Mouse (Mus musculus): Measurements from ENCODE around the gene Kdm4d. TPM values are rescaled to one million over a fixed set of nuclear protein-coding genes. Genes with fewer than 3 reads are reported as not detected.

Kdm4d gene
- polyA plus RNA-seq, 2 experiments: 0.02 to 0.05 TPM

DNA sequence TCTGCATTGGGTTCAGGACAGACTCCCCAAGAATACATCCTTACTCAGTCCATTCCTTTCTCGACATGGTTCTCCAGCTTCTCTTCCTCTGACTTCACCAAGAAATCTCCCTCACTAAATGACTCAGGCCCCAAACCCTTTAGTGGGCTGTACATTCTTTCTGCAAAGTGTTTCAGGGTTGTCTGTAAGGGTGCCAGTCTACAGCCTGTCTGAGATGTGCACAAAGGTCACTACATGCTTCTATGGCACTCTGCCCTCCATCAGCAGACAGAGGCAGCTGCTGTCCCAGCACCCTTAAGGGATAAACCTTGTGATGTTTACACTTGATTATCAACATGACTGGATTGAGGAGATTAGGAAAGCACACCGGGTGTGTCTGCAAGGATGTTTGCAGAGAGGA is 21.4 kb upstream of the Kdm4d start:
- Histone ChIP-seq H3K9me3 (ENCODE audit: control insufficient read depth, low read length) (no peaks in the 10 kb centered on the region), H3K4me2 (ENCODE audit: low read depth) (no peak overlapping the region), H3K9ac (replicated peaks) (no peak overlapping the region), H3K4me1 (replicated peaks; ENCODE audit: control insufficient read depth in 2 of 2, insufficient read depth in 2 of 2, low read length in 1 of 2) (no peaks in the 10 kb centered on the region; a peak in 1 of 4 replicates), H3K27me3 (ENCODE audit: control insufficient read depth, insufficient read depth, low read length) (no peaks in the 10 kb centered on the region), H3K36me3 (replicated peaks; ENCODE audit: control insufficient read depth, insufficient read depth, low read depth) (no peaks in the 10 kb centered on the region), H3K4me3 (ENCODE audit: insufficient read depth in 1 of 2, low read depth in 2 of 2, low read length in 2 of 2) (no peak overlapping the region), H3K27ac (no peak overlapping the region)
- TF ChIP-seq CTCF (IDR thresholded peaks at IDR 0.05; ENCODE audit: low read depth) (no peak), EP300 (IDR thresholded peaks at IDR 0.05; ENCODE audit: low read depth) (no peak)
- WGBS (ENCODE audit: insufficient replicate concordance): 21% methylated on average over 2 of the region's 2 CpGs
- DNase-seq (ENCODE audit: low read depth in 3 of 3, low spot score in 3 of 3) (no peak), ATAC-seq (ENCODE audit: insufficient read depth) (no peak)

DNA sequence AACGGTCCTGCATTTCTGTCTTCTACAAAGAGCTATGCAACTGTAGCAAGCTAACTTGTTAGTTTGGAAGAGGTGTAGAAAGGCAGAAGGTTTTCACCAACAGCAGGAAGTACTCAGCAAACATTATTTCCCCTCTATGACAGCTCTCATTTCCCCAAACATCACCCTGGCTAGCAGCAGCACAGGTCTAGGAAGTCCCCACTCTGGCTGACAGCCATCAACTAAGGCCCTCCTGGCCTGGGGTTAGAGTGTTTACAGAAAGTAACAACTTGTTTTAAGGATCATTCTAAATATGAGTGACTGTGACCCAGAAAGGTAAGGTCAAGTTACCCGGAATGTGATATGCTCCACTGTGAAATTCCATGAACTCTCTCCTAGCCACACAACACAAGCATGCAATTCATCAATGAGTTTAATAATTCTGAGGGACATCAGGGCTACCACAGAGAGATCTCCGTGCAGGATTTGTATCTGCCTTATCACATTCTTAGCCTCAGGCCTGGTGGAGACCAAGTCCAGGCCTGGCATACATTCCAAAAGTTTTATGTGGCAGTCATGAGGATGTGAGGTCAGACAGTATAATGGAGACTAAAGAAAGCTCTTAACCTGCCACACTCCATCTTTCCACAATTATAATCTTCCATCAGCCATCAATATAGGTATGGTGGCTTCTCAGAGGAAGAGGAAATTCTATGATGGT is 20.8 kb upstream of the Kdm4d start:
- ATAC-seq (ENCODE audit: insufficient read depth) (no peak), DNase-seq (ENCODE audit: low read depth in 3 of 3, low spot score in 3 of 3) (no peak)
- Histone ChIP-seq H3K4me1 (replicated peaks; ENCODE audit: control insufficient read depth in 2 of 2, insufficient read depth in 2 of 2, low read length in 1 of 2) (no peaks in the 10 kb centered on the region; a peak in 1 of 4 replicates), H3K27ac (no peak overlapping the region), H3K9ac (replicated peaks) (no peak overlapping the region), H3K36me3 (replicated peaks; ENCODE audit: control insufficient read depth, insufficient read depth, low read depth) (no peaks in the 10 kb centered on the region), H3K4me3 (ENCODE audit: insufficient read depth in 1 of 2, low read depth in 2 of 2, low read length in 2 of 2) (no peak overlapping the region), H3K9me3 (ENCODE audit: control insufficient read depth, low read length) (no peaks in the 10 kb centered on the region), H3K27me3 (ENCODE audit: control insufficient read depth, insufficient read depth, low read length) (no peaks in the 10 kb centered on the region), H3K4me2 (ENCODE audit: low read depth) (no peak overlapping the region)
- TF ChIP-seq EP300 (IDR thresholded peaks at IDR 0.05; ENCODE audit: low read depth) (no peak), CTCF (IDR thresholded peaks at IDR 0.05; ENCODE audit: low read depth) (no peak)
- WGBS (ENCODE audit: insufficient replicate concordance): 51% methylated on average over 3 of the region's 3 CpGs

DNA sequence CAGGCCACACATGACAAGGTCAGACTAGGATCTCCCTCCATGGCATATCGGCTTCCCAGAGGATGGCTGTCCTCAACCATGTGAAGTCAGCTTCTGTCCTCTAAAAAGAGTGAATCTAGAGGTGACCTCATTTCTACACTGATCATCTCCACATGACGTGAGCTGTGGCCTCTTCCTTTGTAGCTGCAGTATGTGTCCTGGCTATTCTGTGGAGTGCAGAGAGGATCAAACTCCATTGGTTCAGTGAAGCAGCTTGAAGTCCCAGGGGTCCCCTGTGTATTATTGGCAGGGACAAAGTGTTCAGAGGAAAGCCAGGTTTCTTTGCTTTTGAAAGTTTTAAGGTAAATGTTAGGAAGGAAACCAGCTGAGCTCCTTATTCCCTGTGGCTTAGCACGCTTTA is 17.8 kb upstream of the Kdm4d start:
- Histone ChIP-seq H3K4me3 (ENCODE audit: insufficient read depth in 1 of 2, low read depth in 2 of 2, low read length in 2 of 2) (no peak overlapping the region), H3K27ac (no peak overlapping the region), H3K4me1 (replicated peaks; ENCODE audit: control insufficient read depth in 2 of 2, insufficient read depth in 2 of 2, low read length in 1 of 2) (no peaks in the 10 kb centered on the region; a peak in 1 of 4 replicates), H3K9ac (replicated peaks) (no peak overlapping the region), H3K4me2 (ENCODE audit: low read depth) (no peak overlapping the region), H3K27me3 (ENCODE audit: control insufficient read depth, insufficient read depth, low read length) (no peaks in the 10 kb centered on the region), H3K36me3 (replicated peaks; ENCODE audit: control insufficient read depth, insufficient read depth, low read depth) (no peaks in the 10 kb centered on the region), H3K9me3 (ENCODE audit: control insufficient read depth, low read length) (no peaks in the 10 kb centered on the region)
- TF ChIP-seq EP300 (IDR thresholded peaks at IDR 0.05; ENCODE audit: low read depth) (no peak), CTCF (IDR thresholded peaks at IDR 0.05; ENCODE audit: low read depth) (no peak)
- no peak for ATAC-seq (ENCODE audit: insufficient read depth)
- 53% methylated on average over 3 of the region's 3 CpGs for WGBS (ENCODE audit: insufficient replicate concordance)
- DNase-seq (ENCODE audit: low read depth in 3 of 3, low spot score in 3 of 3): no peak

DNA sequence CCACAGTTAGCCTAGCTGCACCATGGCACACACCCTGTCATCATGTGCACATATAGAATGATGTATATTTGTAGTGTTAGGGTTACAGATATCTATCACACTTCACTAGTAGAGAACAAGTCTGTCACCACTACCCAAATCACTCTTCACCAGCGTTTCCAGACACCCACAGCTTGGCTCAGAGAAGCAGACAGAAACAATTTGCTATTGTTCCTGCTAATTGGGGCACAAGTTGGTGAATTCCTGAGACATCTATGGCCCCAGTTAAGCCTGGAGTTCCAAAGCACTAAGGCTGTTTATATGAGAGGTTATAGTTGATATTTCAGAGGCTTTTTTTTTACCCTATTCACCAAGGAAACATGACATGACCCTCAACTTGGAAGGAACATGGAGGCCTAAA is 17.0 kb upstream of the Kdm4d start:
- Histone ChIP-seq H3K4me1 (replicated peaks; ENCODE audit: control insufficient read depth in 2 of 2, insufficient read depth in 2 of 2, low read length in 1 of 2) (no peaks in the 10 kb centered on the region; a peak in 1 of 4 replicates), H3K27me3 (ENCODE audit: control insufficient read depth, insufficient read depth, low read length) (no peaks in the 10 kb centered on the region), H3K9ac (replicated peaks) (no peak overlapping the region), H3K36me3 (replicated peaks; ENCODE audit: control insufficient read depth, insufficient read depth, low read depth) (no peaks in the 10 kb centered on the region), H3K27ac (no peak overlapping the region), H3K4me2 (ENCODE audit: low read depth) (no peak overlapping the region), H3K9me3 (ENCODE audit: control insufficient read depth, low read length) (no peaks in the 10 kb centered on the region), H3K4me3 (ENCODE audit: insufficient read depth in 1 of 2, low read depth in 2 of 2, low read length in 2 of 2) (no peak overlapping the region)
- no peak for DNase-seq (ENCODE audit: low read depth in 3 of 3, low spot score in 3 of 3)
- 46% methylated on average over 1 of the region's 1 CpGs for WGBS (ENCODE audit: insufficient replicate concordance)
- ATAC-seq (ENCODE audit: insufficient read depth): no peak
- TF ChIP-seq EP300 (IDR thresholded peaks at IDR 0.05; ENCODE audit: low read depth) (no peak), CTCF (IDR thresholded peaks at IDR 0.05; ENCODE audit: low read depth) (no peak)

DNA sequence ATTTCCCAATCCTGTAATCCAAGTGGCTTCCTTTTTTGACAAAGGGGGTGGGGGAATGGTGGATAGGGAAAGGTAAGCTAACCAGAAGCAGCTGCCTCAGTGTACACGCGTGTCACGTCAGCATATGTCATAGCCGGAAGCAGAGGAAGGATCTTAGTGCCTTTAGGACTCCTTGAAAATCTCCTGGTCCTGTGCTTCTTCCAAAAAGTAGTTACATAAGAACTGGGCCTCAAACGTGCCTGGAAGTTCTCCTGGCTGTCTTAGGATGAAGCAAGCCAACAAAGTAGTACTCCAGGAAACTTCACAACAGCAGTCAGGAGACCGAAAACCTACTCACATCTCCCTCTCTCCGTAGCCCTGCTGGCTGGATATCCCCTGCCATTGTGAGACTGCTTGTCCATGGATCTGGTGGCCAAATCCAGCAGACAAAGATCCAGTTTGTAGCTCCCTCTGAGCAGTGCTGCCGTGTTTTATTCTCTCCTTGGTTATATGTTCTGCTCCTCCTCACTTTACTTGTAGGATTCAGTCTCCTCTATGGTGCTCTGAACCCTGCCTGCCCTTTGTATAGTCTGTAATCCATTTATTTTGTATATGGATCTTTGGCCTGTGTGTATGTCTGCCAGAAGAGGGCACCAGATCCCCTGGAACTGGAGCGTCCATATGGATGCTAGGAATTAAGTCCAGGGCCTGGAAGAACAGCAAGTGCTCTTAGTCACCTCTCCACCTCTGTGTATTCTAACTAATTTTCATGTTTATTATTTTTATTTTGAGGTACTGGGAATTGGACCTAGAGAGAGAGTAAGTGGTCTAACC is 12.6 kb upstream of the Kdm4d start:
- Histone ChIP-seq H3K27me3 (ENCODE audit: control insufficient read depth, insufficient read depth, low read length) (no peaks in the 10 kb centered on the region), H3K9me3 (ENCODE audit: control insufficient read depth, low read length) (no peaks in the 10 kb centered on the region), H3K27ac (no peak overlapping the region), H3K4me3 (ENCODE audit: insufficient read depth in 1 of 2, low read depth in 2 of 2, low read length in 2 of 2) (no peak overlapping the region), H3K4me2 (ENCODE audit: low read depth) (no peak overlapping the region), H3K4me1 (replicated peaks; ENCODE audit: control insufficient read depth in 2 of 2, insufficient read depth in 2 of 2, low read length in 1 of 2) (no peaks in the 10 kb centered on the region), H3K36me3 (replicated peaks; ENCODE audit: control insufficient read depth, insufficient read depth, low read depth) (peaks cover 14% of the 10 kb centered on the region), H3K9ac (replicated peaks) (no peak overlapping the region)
- ATAC-seq (ENCODE audit: insufficient read depth) (no peak), DNase-seq (ENCODE audit: low read depth in 3 of 3, low spot score in 3 of 3) (no peak)
- WGBS (ENCODE audit: insufficient replicate concordance): 69% methylated on average over 9 of the region's 9 CpGs
- TF ChIP-seq EP300 (IDR thresholded peaks at IDR 0.05; ENCODE audit: low read depth): no peak
- peak; percentile 46 for TF ChIP-seq CTCF (IDR thresholded peaks at IDR 0.05; ENCODE audit: low read depth)
